ENCODE assay signal across 21 mouse cellular contexts in the genomic region with DNA sequence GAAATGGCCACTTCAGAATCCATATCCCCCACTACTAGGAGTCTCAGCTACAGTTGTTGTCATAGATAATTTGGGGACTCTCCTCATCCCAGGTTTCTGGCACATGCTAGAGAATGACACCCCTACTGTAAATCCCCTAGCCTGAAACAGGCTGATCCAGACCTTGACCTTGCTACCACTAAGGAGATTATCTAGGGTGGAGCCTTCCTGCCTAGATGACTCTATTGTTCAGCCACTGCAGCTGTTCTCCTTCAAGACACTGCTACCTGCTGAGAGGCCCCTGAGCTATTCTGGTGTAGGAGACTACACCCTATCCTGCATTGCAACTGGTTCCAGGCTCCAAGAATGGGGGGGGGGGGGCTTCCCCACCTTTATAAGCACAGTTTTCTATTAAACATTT.
DNase-seq lines count a peak whose midpoint lies in the region; ATAC-seq lines count a peak whose summit lies in the region.
"Had no signal": no experiment of that assay in that cellular context is flagged by ENCODE, and none has a peak within 500 bp of the region (broad histone marks: within the 10 kb centered on the region; RNA-seq: fewer than 3 reads in every experiment).

No protein-coding gene starts in this region.

- H3K27me3 ChIP-seq in midbrain, embryonic 16.5 days (ENCODE audit: control insufficient read depth, insufficient read depth, low read depth, low read length) = no peaks in the 10 kb centered on the region
- H3K27me3 ChIP-seq: embryonic facial prominence, embryonic 12.5 days; forebrain, embryonic 13.5 days; forebrain, embryonic 15.5 days; Patski had no signal

- H3K9ac ChIP-seq in midbrain, embryonic 16.5 days (ENCODE audit: low read depth, low read length) = no peak overlapping the region
- H3K9ac ChIP-seq: embryonic facial prominence, embryonic 12.5 days; forebrain, embryonic 13.5 days; forebrain, embryonic 15.5 days; forebrain, postnatal 0 days had no signal

- no peak overlapping the region for H3K27ac ChIP-seq in midbrain, embryonic 16.5 days (ENCODE audit: low read length)
- H3K27ac ChIP-seq: embryonic facial prominence, embryonic 10.5 days; embryonic facial prominence, embryonic 12.5 days; forebrain, embryonic 13.5 days; forebrain, embryonic 15.5 days had no signal

- H3K4me2 ChIP-seq in midbrain, embryonic 16.5 days (ENCODE audit: low read length) = no peak overlapping the region
- H3K4me2 ChIP-seq: embryonic facial prominence, embryonic 12.5 days; forebrain, embryonic 13.5 days; forebrain, embryonic 15.5 days had no signal

- H3K4me3 ChIP-seq in midbrain, embryonic 16.5 days (ENCODE audit: low read depth, low read length) = no peak overlapping the region
- H3K4me3 ChIP-seq: embryonic facial prominence, embryonic 10.5 days; embryonic facial prominence, embryonic 12.5 days; forebrain, embryonic 13.5 days; forebrain, embryonic 15.5 days had no signal

- DNase-seq in ES-CJ7 (ENCODE audit: low read depth, low spot score) = peak; percentile 94
- DNase-seq in R1 (ENCODE audit: low read depth, low spot score) = peak; percentile 93
- no peak for DNase-seq in kidney, postnatal 4 days
- no peak for DNase-seq in heart, postnatal 14 days
- DNase-seq: adrenal gland, adult 8-10 months; adrenal gland, postnatal 14 days; adrenal gland, postnatal 36 days; cerebellum, adult 11-12 months; cerebellum, adult 2 months; cerebellum, adult 9-10 months; cerebellum, postnatal 10 days; cerebellum, postnatal 25 days; forebrain, postnatal 0 days had no signal

- ATAC-seq in midbrain, embryonic 16.5 days = no peak
- ATAC-seq: activated CD4-positive, CD25-positive, alpha-beta regulatory T cell, adult 4 months; forebrain, embryonic 13.5 days; forebrain, embryonic 15.5 days; forebrain, postnatal 0 days; Patski had no signal

- no peaks in the 10 kb centered on the region for H3K9me3 ChIP-seq in midbrain, embryonic 16.5 days (replicated peaks; ENCODE audit: control insufficient read depth, low read length, poor library complexity, severe bottlenecking)
- H3K9me3 ChIP-seq: embryonic facial prominence, embryonic 10.5 days; embryonic facial prominence, embryonic 12.5 days; forebrain, embryonic 13.5 days; forebrain, embryonic 15.5 days had no signal

- no peaks in the 10 kb centered on the region for H3K36me3 ChIP-seq in midbrain, embryonic 16.5 days (ENCODE audit: control insufficient read depth, insufficient read depth, low read length)
- H3K36me3 ChIP-seq: embryonic facial prominence, embryonic 10.5 days; embryonic facial prominence, embryonic 12.5 days; forebrain, embryonic 15.5 days; G1E had no signal

- intact Hi-C loops in heart, postnatal 14 days (cut with DNase I) = no loop called here

- no peaks in the 10 kb centered on the region for H3K4me1 ChIP-seq in midbrain, embryonic 16.5 days (ENCODE audit: control insufficient read depth, insufficient read depth, low read length)
- H3K4me1 ChIP-seq: embryonic facial prominence, embryonic 10.5 days; embryonic facial prominence, embryonic 12.5 days; forebrain, embryonic 13.5 days; forebrain, embryonic 15.5 days had no signal

Comparison
In these comparisons a context has a peak if more than half of its experiments do, and no peak if none do; other contexts are left out.
1. DNase-seq: peak in ES-CJ7 (single experiment) and R1 (single experiment); none in kidney, postnatal 4 days (0 of 2) and heart, postnatal 14 days (0 of 2).